Mouse (Mus musculus) thymus, postnatal 25 days (tissue): Measurements from ENCODE around the gene Grtp1.
A peak's percentile ranks its signal among the peaks of the same experiment; 100 is the strongest.

Experiments
- DNase-seq: peaks from one replicate; pipeline ENCODE4 v3.0.0; 2022

The Grtp1 gene

DNA sequence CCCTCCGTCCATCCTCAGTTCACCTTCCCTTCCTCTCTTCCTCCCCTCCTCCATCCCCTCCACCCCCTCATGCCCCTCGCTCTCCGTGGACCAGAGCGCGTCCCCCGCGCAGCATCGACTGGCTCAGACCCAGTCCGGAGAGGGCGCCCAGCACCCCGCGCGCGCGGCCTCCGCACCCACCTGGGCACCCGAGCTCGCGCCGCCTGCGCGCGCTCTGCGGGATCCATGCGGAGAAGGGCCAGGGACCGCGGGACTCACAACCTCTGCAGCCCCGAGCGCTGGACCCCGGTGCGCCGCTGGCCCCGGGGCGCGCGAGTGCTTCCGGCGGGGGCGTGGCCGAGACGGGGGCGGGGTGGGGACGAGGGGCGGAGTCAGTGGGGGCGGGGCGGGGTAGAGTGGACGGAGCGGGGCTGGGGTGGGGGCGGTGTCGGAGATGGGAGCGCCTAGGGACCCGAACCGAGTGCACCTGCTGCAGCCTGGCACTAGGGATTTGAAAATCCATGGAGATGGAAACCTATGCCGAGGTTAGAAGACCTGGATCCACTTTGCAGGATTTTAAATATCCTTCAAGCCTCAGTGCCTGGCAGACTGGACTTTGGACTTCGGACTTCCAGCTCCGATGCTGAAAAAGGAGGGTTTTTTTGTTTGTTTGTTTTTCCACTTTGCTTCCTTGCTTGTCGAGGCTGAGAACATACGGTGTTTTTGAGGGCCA lies at the start of gene Grtp1:
Gene Grtp1, minus strand, starts transcription at position 320 of the 712 bp plus-strand sequence.
- peak; percentile 22 for DNase-seq

- DNase-seq: no peak
Measured at GRCm38 (mm10) chr8:13244343-13244880, 44.0 kb upstream of the Grtp1 start.

DNA sequence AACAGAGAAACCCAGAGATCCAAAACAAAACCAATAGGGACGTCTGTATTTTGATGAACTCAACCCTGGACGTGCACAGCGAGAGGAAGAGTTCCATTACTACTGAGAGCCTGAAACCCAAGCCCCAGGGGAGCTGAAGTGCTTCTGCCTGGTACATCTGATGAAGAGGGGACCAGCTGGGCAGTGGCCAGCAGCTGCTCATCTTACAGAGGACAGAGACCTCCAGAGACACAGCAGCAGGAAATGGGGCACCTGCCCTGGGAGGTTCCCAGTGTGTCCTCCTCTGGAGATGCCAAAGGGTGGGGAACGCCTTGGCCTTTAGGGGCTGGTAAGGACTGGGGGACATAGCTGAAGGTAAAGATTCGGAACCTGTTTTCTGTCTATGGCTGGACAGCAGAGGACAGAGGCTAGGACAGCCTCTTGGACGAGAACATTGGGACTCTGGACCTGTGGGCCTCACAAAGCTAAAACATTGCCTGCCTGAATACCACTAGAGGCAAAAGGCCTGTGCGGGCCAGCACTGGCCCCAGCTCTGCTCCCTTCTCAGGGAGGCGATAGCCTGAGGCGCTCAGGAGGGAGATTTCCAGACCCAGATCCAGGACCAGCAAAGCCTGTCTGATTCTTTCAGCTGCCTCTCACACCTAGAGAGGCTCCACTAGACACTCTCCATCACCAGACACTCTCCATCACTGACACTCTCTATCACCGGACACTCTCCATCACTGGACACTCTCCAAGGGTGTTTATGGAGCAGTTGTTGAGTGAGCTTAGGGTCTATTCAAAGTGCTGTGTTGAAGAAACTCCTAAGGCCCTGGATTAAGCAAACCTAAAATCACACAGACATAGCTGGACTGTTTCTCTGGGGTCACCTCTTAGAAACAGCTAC lies 42.8 kb upstream of the Grtp1 start:
- DNase-seq: no peak

GRCm38 (mm10) chr8:13240691-13241090 lies 40.3 kb upstream of the Grtp1 start:
- DNase-seq: no peak

DNA sequence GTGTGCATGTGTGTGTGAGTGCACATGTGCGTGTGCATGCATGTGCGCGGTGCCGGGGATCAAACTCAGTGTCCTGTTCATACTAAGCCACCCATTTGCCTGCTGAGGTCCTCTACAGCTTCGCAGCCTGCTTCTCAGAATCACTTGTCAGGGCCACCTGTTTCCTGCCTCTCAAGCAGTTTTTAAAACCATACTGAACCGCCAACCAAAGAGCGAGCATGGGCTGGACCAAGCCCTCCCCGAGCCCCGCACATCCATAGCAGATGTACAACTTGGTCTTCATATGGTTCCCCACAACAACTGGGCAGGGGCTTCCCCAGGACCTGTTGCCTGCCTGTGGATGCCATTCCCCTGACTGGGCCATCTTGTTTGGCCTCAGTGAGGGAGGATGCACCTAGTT lies 39.6 kb upstream of the Grtp1 start:
- DNase-seq: no peak

GRCm38 (mm10) chr8:13234803-13235202 lies 34.4 kb upstream of the Grtp1 start:
- no peak for DNase-seq

DNA sequence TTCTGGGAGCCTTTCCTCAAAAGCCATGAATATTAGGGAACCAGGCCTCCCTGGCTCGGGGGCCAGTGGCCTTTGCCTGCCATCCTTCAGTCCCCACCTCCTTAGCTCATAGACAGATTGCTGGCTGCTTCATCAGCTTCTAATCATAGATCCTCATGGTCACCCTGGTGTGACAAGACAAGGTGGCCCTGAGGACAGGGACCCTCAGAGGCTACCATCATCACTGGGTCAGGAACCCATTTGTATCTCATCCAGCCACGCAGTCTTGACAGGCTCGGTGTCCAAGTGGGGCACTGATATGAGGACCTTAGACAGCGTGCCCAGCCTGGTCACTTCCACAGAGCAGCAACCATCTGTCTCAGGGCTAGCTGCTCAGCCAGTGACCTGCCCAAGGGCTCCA lies 30.1 kb upstream of the Grtp1 start:
- no peak for DNase-seq

GRCm38 (mm10) chr8:13229802-13230201 lies 29.4 kb upstream of the Grtp1 start:
- no peak for DNase-seq

- no peak for DNase-seq
Measured at GRCm38 (mm10) chr8:13228923-13229610, 28.6 kb upstream of the Grtp1 start.

GRCm38 (mm10) chr8:13227184-13227583 lies 26.8 kb upstream of the Grtp1 start:
- DNase-seq: no peak

DNA sequence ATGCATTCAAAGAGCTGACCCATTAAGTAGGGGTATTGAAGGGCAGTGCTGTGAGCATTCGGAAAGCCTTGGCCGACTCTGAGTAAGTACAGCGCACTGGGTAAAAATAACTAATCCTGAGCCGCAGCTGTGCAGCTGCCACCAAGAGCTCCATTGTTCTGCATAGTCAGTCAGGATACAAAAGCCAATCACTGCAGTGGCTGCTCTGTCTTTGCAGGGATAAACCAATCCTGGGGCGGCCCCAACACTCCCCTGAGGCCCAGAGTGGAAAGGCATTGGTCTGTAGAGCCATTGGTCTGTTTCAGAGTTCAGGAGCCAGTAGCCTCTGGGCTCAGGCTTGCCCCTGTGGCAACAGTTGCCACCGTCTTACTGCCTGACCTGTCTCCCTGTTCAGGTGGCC lies 25.9 kb upstream of the Grtp1 start:
- no peak for DNase-seq

- DNase-seq: no peak
Measured at GRCm38 (mm10) chr8:13224426-13224825, 24.0 kb upstream of the Grtp1 start.

DNA sequence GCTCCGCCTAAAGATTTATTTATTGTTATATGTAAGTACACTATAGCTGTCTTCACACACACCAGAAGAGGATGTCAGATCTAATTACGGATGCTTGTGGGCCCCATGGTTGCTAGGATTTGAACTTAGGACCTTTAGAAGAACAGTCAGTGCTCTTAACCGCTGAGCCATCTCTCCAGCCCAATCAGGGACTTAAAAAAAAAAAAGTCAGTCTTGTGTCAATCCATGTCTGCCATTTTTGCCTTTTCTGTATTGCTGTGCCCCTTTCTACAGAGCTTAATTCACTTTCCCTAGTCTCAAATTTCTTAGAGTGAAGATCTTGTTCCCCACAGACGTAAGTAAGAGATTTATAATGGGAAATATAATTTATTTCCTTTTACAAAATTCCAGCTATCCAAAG lies 18.0 kb upstream of the Grtp1 start:
- no peak for DNase-seq

GRCm38 (mm10) chr8:13217986-13218385 lies 17.6 kb upstream of the Grtp1 start:
- DNase-seq: no peak

- DNase-seq: no peak
Measured at GRCm38 (mm10) chr8:13217093-13217492, 16.7 kb upstream of the Grtp1 start.

- DNase-seq: no peak
Measured at GRCm38 (mm10) chr8:13216386-13216785, 16.0 kb upstream of the Grtp1 start.

GRCm38 (mm10) chr8:13213479-13214268 lies 13.3 kb upstream of the Grtp1 start:
- peak; percentile 90 for DNase-seq

- no peak for DNase-seq
Measured at GRCm38 (mm10) chr8:13209770-13210169, 9.3 kb upstream of the Grtp1 start.

- no peak for DNase-seq
Measured at GRCm38 (mm10) chr8:13208627-13209355, 8.4 kb upstream of the Grtp1 start.

- no peak for DNase-seq
Measured at GRCm38 (mm10) chr8:13206290-13206689, 5.9 kb upstream of the Grtp1 start.

DNA sequence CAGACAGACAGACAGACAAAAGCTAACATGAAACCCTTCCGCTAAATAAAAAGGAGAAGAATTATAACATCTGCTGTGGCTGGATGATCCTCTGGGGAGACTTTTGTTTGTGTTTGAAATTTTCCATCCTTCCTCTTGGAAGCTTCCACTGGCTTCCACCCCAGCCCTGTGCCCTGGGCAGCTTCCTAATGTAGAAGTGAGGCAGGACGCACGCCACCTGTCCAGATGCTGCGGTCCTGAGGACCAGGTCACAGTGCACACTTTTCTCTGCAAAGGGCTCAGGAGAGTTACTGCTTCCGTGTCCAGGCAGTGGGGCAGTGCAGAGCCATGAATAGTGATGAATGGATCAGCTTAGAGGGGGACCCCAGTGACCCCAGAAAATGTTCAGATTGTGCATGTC lies 4.9 kb upstream of the Grtp1 start:
- DNase-seq: no peak
